Mouse (Mus musculus) G1E (cell line): ENCODE measurements around the gene Rnpepl1.

Source experiments
- CTCF ChIP-seq: IDR thresholded peaks from 2 replicates; pipeline ENCODE4 v1.5.1; 2012; ENCODE audit warnings: low read depth, low read length, inconsistent platforms, mixed read lengths
- GATA1 ChIP-seq: IDR thresholded peaks from 2 replicates; pipeline ENCODE4 v1.6.1; 2012; ENCODE audit warnings: borderline replicate concordance, low read length, inconsistent platforms, mixed read lengths
- GATA2 ChIP-seq: IDR thresholded peaks from 2 replicates; pipeline ENCODE4 v1.6.1; 2012; ENCODE audit warnings: low read depth, low read length, inconsistent platforms, borderline replicate concordance
- POLR2AphosphoS5 ChIP-seq: IDR thresholded peaks from 2 replicates; pipeline ENCODE4 v1.6.1; 2012; ENCODE audit warnings: low read depth, low read length, inconsistent platforms; ENCODE audit not compliant: insufficient replicate concordance
- TAL1 ChIP-seq: conservative IDR thresholded peaks from 2 replicates; pipeline ENCODE4 v1.6.1; 2012; ENCODE audit warnings: low read depth, low read length, inconsistent platforms, mixed read lengths

DNA sequence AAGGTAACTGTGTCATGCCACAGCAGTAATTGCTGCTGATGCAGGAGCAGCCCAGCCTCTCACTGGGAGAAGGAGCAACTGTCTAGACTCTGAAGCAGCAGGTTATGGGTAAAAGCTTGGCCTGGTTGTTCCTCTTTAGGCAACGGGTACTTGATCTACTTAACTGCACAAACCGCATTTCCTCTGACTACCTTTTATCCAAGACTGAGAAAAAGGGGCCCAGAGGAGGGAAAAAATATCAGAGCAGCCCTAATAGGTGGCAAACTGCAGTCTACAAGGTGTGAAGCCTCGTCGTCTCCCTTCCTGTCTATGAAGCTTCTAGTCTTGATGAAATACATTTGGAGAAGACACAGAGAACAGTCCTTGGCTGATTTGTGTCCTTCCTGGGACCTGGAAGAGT, 23.0 kb downstream of the Rnpepl1 start:
- TF ChIP-seq TAL1 (no peak), POLR2AphosphoS5 (no peak), CTCF (no peak), GATA1 (no peak), GATA2 (no peak)
